Mouse (Mus musculus): ENCODE results near the gene Rbm20. TPM values are rescaled to one million over a fixed set of nuclear protein-coding genes. Genes with fewer than 3 reads are reported as not detected.

Gene Rbm20
- polyA plus RNA-seq, 1 experiment from 2014 or later: 0.62 TPM

- Histone ChIP-seq H3K9ac (ENCODE audit: low read length) (no peak overlapping the region), H3K27me3 (replicated peaks; ENCODE audit: control insufficient read depth, insufficient read depth, low read length) (peaks cover 61% of the 10 kb centered on the region), H3K9me3 (ENCODE audit: control insufficient read depth, low read length) (no peaks in the 10 kb centered on the region), H3K4me2 (ENCODE audit: low read length) (no peak overlapping the region), H3K4me1 (replicated peaks; ENCODE audit: control insufficient read depth, insufficient read depth, low read length) (peaks cover 9% of the 10 kb centered on the region), H3K27ac (ENCODE audit: low read depth) (no peak overlapping the region), H3K36me3 (ENCODE audit: control insufficient read depth, insufficient read depth, low read length) (no peaks in the 10 kb centered on the region), H3K4me3 (ENCODE audit: low read depth, low read length) (no peak overlapping the region)
- 75% methylated on average over 7 of the region's 7 CpGs for WGBS
- ATAC-seq (replicated peaks; ENCODE audit: low FRiP score, low TSS enrichment, low read depth) (no peak), DNase-seq (ENCODE audit: low spot score) (no peak)
Measured at GRCm38 (mm10) chr19:53679981-53680380, 2.9 kb downstream of the Rbm20 start.

- no peak overlapping the region for H3K27ac ChIP-seq (ENCODE audit: low read depth)
- ATAC-seq (replicated peaks; ENCODE audit: low FRiP score, low TSS enrichment, low read depth) (no peak), DNase-seq (ENCODE audit: low spot score) (no peak)
- no peaks in the 10 kb centered on the region for H3K4me1 ChIP-seq (replicated peaks; ENCODE audit: control insufficient read depth, insufficient read depth, low read length)
- H3K9ac ChIP-seq (ENCODE audit: low read length): no peak overlapping the region
- H3K4me3 ChIP-seq (ENCODE audit: low read depth, low read length): no peak overlapping the region
- WGBS: 36% methylated on average over 8 of the region's 8 CpGs
- no peak overlapping the region for H3K4me2 ChIP-seq (ENCODE audit: low read length)
- peaks cover 37% of the 10 kb centered on the region for H3K27me3 ChIP-seq (replicated peaks; ENCODE audit: control insufficient read depth, insufficient read depth, low read length)
- no peaks in the 10 kb centered on the region for H3K36me3 ChIP-seq (ENCODE audit: control insufficient read depth, insufficient read depth, low read length)
- no peaks in the 10 kb centered on the region for H3K9me3 ChIP-seq (ENCODE audit: control insufficient read depth, low read length)
Measured at GRCm38 (mm10) chr19:53682427-53682826, 5.3 kb downstream of the Rbm20 start.

- Histone ChIP-seq H3K4me1 (replicated peaks; ENCODE audit: control insufficient read depth, insufficient read depth, low read length) (no peaks in the 10 kb centered on the region), H3K27me3 (replicated peaks; ENCODE audit: control insufficient read depth, insufficient read depth, low read length) (peaks cover under 1% of the 10 kb centered on the region; the same call in 1 of the 2 replicates), H3K9ac (ENCODE audit: low read length) (no peak overlapping the region), H3K27ac (ENCODE audit: low read depth) (no peak overlapping the region), H3K4me2 (ENCODE audit: low read length) (no peak overlapping the region), H3K9me3 (ENCODE audit: control insufficient read depth, low read length) (no peaks in the 10 kb centered on the region), H3K4me3 (ENCODE audit: low read depth, low read length) (no peak overlapping the region), H3K36me3 (ENCODE audit: control insufficient read depth, insufficient read depth, low read length) (no peaks in the 10 kb centered on the region)
- DNase-seq (ENCODE audit: low spot score) (no peak), ATAC-seq (replicated peaks; ENCODE audit: low FRiP score, low TSS enrichment, low read depth) (no peak)
- WGBS: 71% methylated on average over 5 of the region's 5 CpGs
Measured at GRCm38 (mm10) chr19:53687592-53687991, 10.5 kb downstream of the Rbm20 start.

- Histone ChIP-seq H3K4me1 (replicated peaks; ENCODE audit: control insufficient read depth, insufficient read depth, low read length) (no peaks in the 10 kb centered on the region), H3K27me3 (replicated peaks; ENCODE audit: control insufficient read depth, insufficient read depth, low read length) (no peaks in the 10 kb centered on the region), H3K27ac (ENCODE audit: low read depth) (no peak overlapping the region), H3K4me3 (ENCODE audit: low read depth, low read length) (no peak overlapping the region), H3K9ac (ENCODE audit: low read length) (no peak overlapping the region), H3K36me3 (ENCODE audit: control insufficient read depth, insufficient read depth, low read length) (no peaks in the 10 kb centered on the region), H3K9me3 (ENCODE audit: control insufficient read depth, low read length) (no peaks in the 10 kb centered on the region), H3K4me2 (ENCODE audit: low read length) (no peak overlapping the region)
- 80% methylated on average over 10 of the region's 10 CpGs for WGBS
- DNase-seq (ENCODE audit: low spot score) (no peak), ATAC-seq (replicated peaks; ENCODE audit: low FRiP score, low TSS enrichment, low read depth) (no peak)
Measured at GRCm38 (mm10) chr19:53690816-53691215, 13.7 kb downstream of the Rbm20 start.

GRCm38 (mm10) chr19:53694020-53694419, 16.9 kb downstream of the Rbm20 start:
- Histone ChIP-seq H3K27me3 (replicated peaks; ENCODE audit: control insufficient read depth, insufficient read depth, low read length) (no peaks in the 10 kb centered on the region), H3K36me3 (ENCODE audit: control insufficient read depth, insufficient read depth, low read length) (no peaks in the 10 kb centered on the region), H3K4me1 (replicated peaks; ENCODE audit: control insufficient read depth, insufficient read depth, low read length) (0 out of 2 replicates have a peak, but pooled peaks cover 3% of the 10 kb centered on the region), H3K27ac (ENCODE audit: low read depth) (no peak overlapping the region), H3K4me3 (ENCODE audit: low read depth, low read length) (no peak overlapping the region), H3K9me3 (ENCODE audit: control insufficient read depth, low read length) (no peaks in the 10 kb centered on the region), H3K9ac (ENCODE audit: low read length) (no peak overlapping the region), H3K4me2 (ENCODE audit: low read length) (no peak overlapping the region)
- 7% methylated on average over 1 of the region's 1 CpGs for WGBS
- DNase-seq (ENCODE audit: low spot score) (no peak), ATAC-seq (replicated peaks; ENCODE audit: low FRiP score, low TSS enrichment, low read depth) (no peak)

- H3K36me3 ChIP-seq (ENCODE audit: control insufficient read depth, insufficient read depth, low read length): no peaks in the 10 kb centered on the region
- no peak overlapping the region for H3K27ac ChIP-seq (ENCODE audit: low read depth)
- ATAC-seq (replicated peaks; ENCODE audit: low FRiP score, low TSS enrichment, low read depth): no peak
- 76% methylated on average over 6 of the region's 6 CpGs for WGBS
- H3K4me3 ChIP-seq (ENCODE audit: low read depth, low read length): no peak overlapping the region
- H3K9ac ChIP-seq (ENCODE audit: low read length): no peak overlapping the region
- H3K27me3 ChIP-seq (replicated peaks; ENCODE audit: control insufficient read depth, insufficient read depth, low read length): no peaks in the 10 kb centered on the region
- no peak for DNase-seq (ENCODE audit: low spot score)
- no peak overlapping the region for H3K4me2 ChIP-seq (ENCODE audit: low read length)
- 0 out of 2 replicates have a peak, but pooled peaks cover 3% of the 10 kb centered on the region for H3K4me1 ChIP-seq (replicated peaks; ENCODE audit: control insufficient read depth, insufficient read depth, low read length)
- no peaks in the 10 kb centered on the region for H3K9me3 ChIP-seq (ENCODE audit: control insufficient read depth, low read length)
Measured at GRCm38 (mm10) chr19:53696079-53696478, 19.0 kb downstream of the Rbm20 start.

GRCm38 (mm10) chr19:53696655-53697054, 19.5 kb downstream of the Rbm20 start:
- H3K4me2 ChIP-seq (ENCODE audit: low read length): no peak overlapping the region
- DNase-seq (ENCODE audit: low spot score) (no peak), ATAC-seq (replicated peaks; ENCODE audit: low FRiP score, low TSS enrichment, low read depth) (no peak)
- H3K4me3 ChIP-seq (ENCODE audit: low read depth, low read length): no peak overlapping the region
- no peaks in the 10 kb centered on the region for H3K27me3 ChIP-seq (replicated peaks; ENCODE audit: control insufficient read depth, insufficient read depth, low read length)
- H3K9ac ChIP-seq (ENCODE audit: low read length): no peak overlapping the region
- 88% methylated on average over 3 of the region's 3 CpGs for WGBS
- H3K36me3 ChIP-seq (ENCODE audit: control insufficient read depth, insufficient read depth, low read length): no peaks in the 10 kb centered on the region
- H3K27ac ChIP-seq (ENCODE audit: low read depth): no peak overlapping the region
- H3K9me3 ChIP-seq (ENCODE audit: control insufficient read depth, low read length): no peaks in the 10 kb centered on the region
- 0 out of 2 replicates have a peak, but pooled peaks cover 3% of the 10 kb centered on the region for H3K4me1 ChIP-seq (replicated peaks; ENCODE audit: control insufficient read depth, insufficient read depth, low read length)

GRCm38 (mm10) chr19:53697376-53698126, 20.4 kb downstream of the Rbm20 start:
- DNase-seq (ENCODE audit: low spot score): no peak
- H3K4me2 ChIP-seq (ENCODE audit: low read length): no peak overlapping the region
- no peaks in the 10 kb centered on the region for H3K27me3 ChIP-seq (replicated peaks; ENCODE audit: control insufficient read depth, insufficient read depth, low read length)
- H3K4me3 ChIP-seq (ENCODE audit: low read depth, low read length): no peak overlapping the region
- no peak overlapping the region for H3K27ac ChIP-seq (ENCODE audit: low read depth)
- WGBS: 55% methylated on average over 24 of the region's 24 CpGs
- no peak overlapping the region for H3K9ac ChIP-seq (ENCODE audit: low read length)
- 0 out of 2 replicates have a peak, but pooled peaks cover 3% of the 10 kb centered on the region for H3K4me1 ChIP-seq (replicated peaks; ENCODE audit: control insufficient read depth, insufficient read depth, low read length)
- no peaks in the 10 kb centered on the region for H3K9me3 ChIP-seq (ENCODE audit: control insufficient read depth, low read length)
- ATAC-seq (replicated peaks; ENCODE audit: low FRiP score, low TSS enrichment, low read depth): no peak
- H3K36me3 ChIP-seq (ENCODE audit: control insufficient read depth, insufficient read depth, low read length): no peaks in the 10 kb centered on the region

- no peaks in the 10 kb centered on the region for H3K36me3 ChIP-seq (ENCODE audit: control insufficient read depth, insufficient read depth, low read length)
- no peak overlapping the region for H3K27ac ChIP-seq (ENCODE audit: low read depth)
- DNase-seq (ENCODE audit: low spot score) (no peak), ATAC-seq (replicated peaks; ENCODE audit: low FRiP score, low TSS enrichment, low read depth) (no peak)
- WGBS: 31% methylated on average over 7 of the region's 7 CpGs
- no peak overlapping the region for H3K4me2 ChIP-seq (ENCODE audit: low read length)
- H3K27me3 ChIP-seq (replicated peaks; ENCODE audit: control insufficient read depth, insufficient read depth, low read length): no peaks in the 10 kb centered on the region
- no peak overlapping the region for H3K4me3 ChIP-seq (ENCODE audit: low read depth, low read length)
- H3K9ac ChIP-seq (ENCODE audit: low read length): no peak overlapping the region
- 0 out of 2 replicates have a peak, but pooled peaks cover 3% of the 10 kb centered on the region for H3K4me1 ChIP-seq (replicated peaks; ENCODE audit: control insufficient read depth, insufficient read depth, low read length)
- H3K9me3 ChIP-seq (ENCODE audit: control insufficient read depth, low read length): no peaks in the 10 kb centered on the region
Measured at GRCm38 (mm10) chr19:53699671-53700070, 22.6 kb downstream of the Rbm20 start.
